Mouse (Mus musculus): Measurements from ENCODE around the gene Myo1c. TPM values are rescaled to one million over a fixed set of nuclear protein-coding genes. Genes with fewer than 3 reads are reported as not detected.
A peak's percentile ranks its signal among the peaks of the same experiment; 100 is the strongest.
"Not testable (repeated sequence)": the region's sequence is repeated elsewhere in the genome, so short reads cannot be mapped to it uniquely, and the experiment has no call there.

The Myo1c gene
- total RNA-seq, 4 experiments from 2014 or later = 151 to 208 (median 180) TPM

GRCm38 (mm10) chr11:75669176-75669852, 19.0 kb downstream of the Myo1c start:
- no peak for DNase-seq

GRCm38 (mm10) chr11:75669853-75670200, 19.5 kb downstream of the Myo1c start:
- DNase-seq = no peak

- no peak for DNase-seq
These were observed 21.3 kb downstream of the Myo1c start for GRCm38 (mm10) chr11:75671426-75672180.

GRCm38 (mm10) chr11:75673411-75673810, 23.1 kb downstream of the Myo1c start:
- no peak for DNase-seq

- no peak for DNase-seq
These were observed 24.6 kb downstream of the Myo1c start for GRCm38 (mm10) chr11:75674875-75675274.

GRCm38 (mm10) chr11:75677881-75678746, 27.8 kb downstream of the Myo1c start:
- no peak for DNase-seq

GRCm38 (mm10) chr11:75678747-75679438, 28.6 kb downstream of the Myo1c start, which contains the start of gene Crk:
Gene Crk (plus strand): TSS chr11:75679259.
- peak; percentile 98 for DNase-seq

- peak; percentile 64 for DNase-seq
These were observed 29.3 kb downstream of the Myo1c start for GRCm38 (mm10) chr11:75679439-75680171.

GRCm38 (mm10) chr11:75684462-75684861, 34.2 kb downstream of the Myo1c start:
- DNase-seq = no peak

- DNase-seq = no peak
These were observed 34.7 kb downstream of the Myo1c start for GRCm38 (mm10) chr11:75684956-75685355.

- no peak for DNase-seq
These were observed 37.2 kb downstream of the Myo1c start for GRCm38 (mm10) chr11:75687343-75687993.

GRCm38 (mm10) chr11:75688132-75688531, 37.8 kb downstream of the Myo1c start:
- no peak for DNase-seq

GRCm38 (mm10) chr11:75689977-75690376, 39.7 kb downstream of the Myo1c start:
- no peak for DNase-seq

GRCm38 (mm10) chr11:75691047-75691446, 40.7 kb downstream of the Myo1c start:
- DNase-seq = no peak

- DNase-seq = no peak
These were observed 43.3 kb downstream of the Myo1c start for GRCm38 (mm10) chr11:75693570-75693969.

GRCm38 (mm10) chr11:75697464-75697863, 47.2 kb downstream of the Myo1c start:
- not testable (repeated sequence) for DNase-seq

GRCm38 (mm10) chr11:75700557-75700956, 50.3 kb downstream of the Myo1c start:
- no peak for DNase-seq

- no peak for DNase-seq
These were observed 52.5 kb downstream of the Myo1c start for GRCm38 (mm10) chr11:75702761-75703160.

- DNase-seq = no peak
These were observed 53.4 kb downstream of the Myo1c start for GRCm38 (mm10) chr11:75703748-75704147.

- DNase-seq = no peak
These were observed 63.6 kb downstream of the Myo1c start for GRCm38 (mm10) chr11:75713949-75714348.

GRCm38 (mm10) chr11:75715556-75715955, 65.3 kb downstream of the Myo1c start:
- DNase-seq = no peak

All from adrenal gland, adult 8-10 months (tissue).